Mouse (Mus musculus): ENCODE results near the gene Adgrd1.

GRCm38 (mm10) chr5:129155902-129156311, 59.4 kb downstream of the Adgrd1 start:
- no peak for TF ChIP-seq CTCF (conservative IDR thresholded peaks at IDR 0.05; ENCODE audit: low read length)
- TF ChIP-seq NANOG (IDR thresholded peaks at IDR 0.05; ENCODE audit: borderline replicate concordance, low read length) = peak; percentile 28
- TF ChIP-seq POU5F1 (IDR thresholded peaks at IDR 0.05; ENCODE audit: borderline replicate concordance, low read length) = no peak

Data from E14TG2a.4 (cell line).